Mouse (Mus musculus) limb, embryonic 12.5 days (tissue): ENCODE data around the gene Bag6. TPM values are rescaled to one million over a fixed set of nuclear protein-coding genes. Genes with fewer than 3 reads are reported as not detected.

Experiments used
- microRNA-seq: library from miRNA; unstranded; fragments of <30 nt; microRNA quantifications from one replicate; pipeline ENCODE4, GENCODE M21; 2017
- polyA plus RNA-seq: library from polyadenylated mRNA; unstranded; fragments of >200 nt; fragmentation: Nextera tagmentation; extraction: Ambion mirVana; gene quantifications from 2 replicates; pipeline ENCODE4 v1.2.1, GENCODE M21; 2016

Bag6 gene
- polyA plus RNA-seq, 1 experiment from 2014 or later, result 70.4 TPM

Small RNAs within 50 kb of the gene (microRNA-seq; reads per million reads assigned to microRNA genes)
- gene Mir6973a, result not detected

Other genes starting within 250 kb of the Bag6 start
- 0.84 and 1.1 TPM in 2 replicates for gene C2, start 236.9 kb upstream of the Bag6 start, polyA plus RNA-seq
- gene Ehmt2, start 236.7 kb upstream of the Bag6 start, polyA plus RNA-seq, result 114 TPM in 2 replicates
- gene Slc44a4, start 220.7 kb upstream of the Bag6 start, polyA plus RNA-seq, result not detected in 2 replicates
- 16.2 and 18.9 TPM in 2 replicates for gene Neu1, start 203.9 kb upstream of the Bag6 start, polyA plus RNA-seq
- gene Hspa1b, start 175.9 kb upstream of the Bag6 start, polyA plus RNA-seq, result 0.19 TPM in 1 of 2 replicates, not detected in the other
- gene Gm20481, start 165.3 kb upstream of the Bag6 start, polyA plus RNA-seq, result not detected in 2 replicates
- gene Hspa1a, start 163.0 kb upstream of the Bag6 start, polyA plus RNA-seq, result 1.9 and 2.0 TPM in 2 replicates
- 1.0 and 1.1 TPM in 2 replicates for gene Hspa1l, start 162.5 kb upstream of the Bag6 start, polyA plus RNA-seq
- gene Lsm2, start 153.3 kb upstream of the Bag6 start, polyA plus RNA-seq, result 222 and 234 TPM in 2 replicates
- 169 and 171 TPM in 2 replicates for gene Vars, start 134.2 kb upstream of the Bag6 start, polyA plus RNA-seq
- 0.10 and 0.13 TPM in 2 replicates for gene Vwa7, start 118.6 kb upstream of the Bag6 start, polyA plus RNA-seq
- 3.2 and 3.3 TPM in 2 replicates for gene Sapcd1, start 107.2 kb upstream of the Bag6 start, polyA plus RNA-seq
- gene Msh5, start 88.4 kb upstream of the Bag6 start, polyA plus RNA-seq, result 2.9 and 3.4 TPM in 2 replicates
- 194 and 195 TPM in 2 replicates for gene Clic1, start 85.2 kb upstream of the Bag6 start, polyA plus RNA-seq
- gene Ddah2, start 76.1 kb upstream of the Bag6 start, polyA plus RNA-seq, result 489 and 492 TPM in 2 replicates
- gene Ly6g6c, start 69.8 kb upstream of the Bag6 start, polyA plus RNA-seq, result not detected in 2 replicates
- gene Mpig6b, start 69.0 kb upstream of the Bag6 start, polyA plus RNA-seq, result 0.68 and 0.76 TPM in 2 replicates
- gene Ly6g6e, start 58.3 kb upstream of the Bag6 start, polyA plus RNA-seq, result 1.3 and 2.5 TPM in 2 replicates
- gene Ly6g6d, start 57.1 kb upstream of the Bag6 start, polyA plus RNA-seq, result 0.68 and 1.0 TPM in 2 replicates
- 0.44 and 0.66 TPM in 2 replicates for gene Ly6g6f, start 49.6 kb upstream of the Bag6 start, polyA plus RNA-seq
- gene Abhd16a, start 45.9 kb upstream of the Bag6 start, polyA plus RNA-seq, result 74.5 and 75.3 TPM in 2 replicates
- not detected in 2 replicates for gene Ly6g5c, start 26.9 kb upstream of the Bag6 start, polyA plus RNA-seq
- 1.1 and 1.3 TPM in 2 replicates for gene Ly6g5b, start 19.8 kb upstream of the Bag6 start, polyA plus RNA-seq
- gene Gpank1, start 13.7 kb upstream of the Bag6 start, polyA plus RNA-seq, result 22.4 and 23.7 TPM in 2 replicates
- 266 and 270 TPM in 2 replicates for gene Csnk2b, start 13.1 kb upstream of the Bag6 start, polyA plus RNA-seq
- gene D17H6S53E, start 8.8 kb upstream of the Bag6 start, polyA plus RNA-seq, result 7.1 and 10.1 TPM in 2 replicates
- 0.61 and 0.70 TPM in 2 replicates for gene Apom, start 3.1 kb upstream of the Bag6 start, polyA plus RNA-seq
- gene Prrc2a, start 29.7 kb downstream of the Bag6 start, polyA plus RNA-seq, result 212 and 231 TPM in 2 replicates
- 4.7 and 4.9 TPM in 2 replicates for gene Aif1, start 40.9 kb downstream of the Bag6 start, polyA plus RNA-seq
- gene Lst1, start 53.3 kb downstream of the Bag6 start, polyA plus RNA-seq, result 5.6 and 6.0 TPM in 2 replicates
- gene Ltb, start 59.3 kb downstream of the Bag6 start, polyA plus RNA-seq, result 0.49 and 0.64 TPM in 2 replicates
- gene Tnf, start 66.8 kb downstream of the Bag6 start, polyA plus RNA-seq, result not detected in 2 replicates
- gene Lta, start 70.2 kb downstream of the Bag6 start, polyA plus RNA-seq, result not detected in 2 replicates
- gene Gm16181, start 85.7 kb downstream of the Bag6 start, polyA plus RNA-seq, result 0.45 and 1.1 TPM in 2 replicates
- 4.3 and 4.8 TPM in 2 replicates for gene Atp6v1g2, start 98.5 kb downstream of the Bag6 start, polyA plus RNA-seq
- 13.3 and 15.5 TPM in 2 replicates for gene Nfkbil1, start 100.6 kb downstream of the Bag6 start, polyA plus RNA-seq
- 620 and 638 TPM in 2 replicates for gene Ddx39b, start 106.6 kb downstream of the Bag6 start, polyA plus RNA-seq
- 17.8 and 18.8 TPM in 2 replicates for gene H2-D1, start 127.6 kb downstream of the Bag6 start, polyA plus RNA-seq
- 0.13 TPM in 1 of 2 replicates, not detected in the other for gene H2-Q1, start 185.2 kb downstream of the Bag6 start, polyA plus RNA-seq
- gene H2-Q2, start 207.1 kb downstream of the Bag6 start, polyA plus RNA-seq, result 0.45 and 0.88 TPM in 2 replicates
- 5.0 and 6.0 TPM in 2 replicates for gene H2-Q4, start 244.4 kb downstream of the Bag6 start, polyA plus RNA-seq